Mouse (Mus musculus) frontal cortex, adult (tissue): ENCODE measurements around the gene Bri3.
A peak's percentile ranks its signal among the peaks of the same experiment; 100 is the strongest.

Experiments
- ATAC-seq: cut with Nextera tagmentation; 2 replicates; pipeline ENCODE4 v1.9.2; 2017; ENCODE audit warnings: mild to moderate bottlenecking, moderate library complexity, mixed read lengths; ENCODE audit not compliant: low TSS enrichment

Gene Bri3

DNA sequence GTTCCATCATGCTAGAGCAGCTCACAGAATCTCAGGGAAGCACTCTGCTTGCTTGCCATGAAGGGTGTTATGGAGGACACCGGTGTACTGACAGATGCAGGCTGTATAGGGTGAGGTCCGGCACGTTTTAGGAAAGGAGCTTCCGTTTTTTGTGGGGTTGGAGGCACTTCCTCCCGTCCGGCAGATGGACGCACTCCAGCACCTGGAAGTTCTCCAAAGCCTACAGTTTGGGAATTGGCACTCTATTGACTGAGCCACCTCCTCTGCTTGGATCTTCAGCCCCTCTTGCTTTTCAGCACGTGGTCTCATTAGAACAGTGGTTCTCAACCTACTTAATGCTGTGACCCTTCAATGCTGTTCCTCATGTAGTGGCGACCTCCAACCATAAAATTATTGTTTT, 183.6 kb downstream of the Bri3 start:
- no peak for ATAC-seq

DNA sequence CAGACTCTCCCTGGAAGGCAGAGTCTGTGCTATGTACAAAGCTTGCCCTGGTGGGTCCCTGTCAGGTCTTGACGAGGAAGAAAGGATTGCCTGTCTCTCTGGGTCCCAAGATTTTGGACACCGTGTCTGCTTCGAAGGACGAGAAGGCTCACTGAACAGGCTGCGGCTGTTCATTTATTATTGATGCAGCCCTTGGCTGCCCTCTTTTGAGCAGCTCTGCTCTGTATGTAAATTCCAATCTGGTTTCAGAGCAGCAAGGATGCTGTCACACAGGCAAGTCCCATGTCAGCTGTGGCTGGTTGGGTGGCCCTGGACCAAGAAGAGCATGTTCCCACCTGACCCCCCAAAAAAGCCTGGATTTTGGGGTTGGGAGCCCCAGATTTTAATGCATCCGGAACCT, 187.2 kb downstream of the Bri3 start:
- ATAC-seq, result no peak

DNA sequence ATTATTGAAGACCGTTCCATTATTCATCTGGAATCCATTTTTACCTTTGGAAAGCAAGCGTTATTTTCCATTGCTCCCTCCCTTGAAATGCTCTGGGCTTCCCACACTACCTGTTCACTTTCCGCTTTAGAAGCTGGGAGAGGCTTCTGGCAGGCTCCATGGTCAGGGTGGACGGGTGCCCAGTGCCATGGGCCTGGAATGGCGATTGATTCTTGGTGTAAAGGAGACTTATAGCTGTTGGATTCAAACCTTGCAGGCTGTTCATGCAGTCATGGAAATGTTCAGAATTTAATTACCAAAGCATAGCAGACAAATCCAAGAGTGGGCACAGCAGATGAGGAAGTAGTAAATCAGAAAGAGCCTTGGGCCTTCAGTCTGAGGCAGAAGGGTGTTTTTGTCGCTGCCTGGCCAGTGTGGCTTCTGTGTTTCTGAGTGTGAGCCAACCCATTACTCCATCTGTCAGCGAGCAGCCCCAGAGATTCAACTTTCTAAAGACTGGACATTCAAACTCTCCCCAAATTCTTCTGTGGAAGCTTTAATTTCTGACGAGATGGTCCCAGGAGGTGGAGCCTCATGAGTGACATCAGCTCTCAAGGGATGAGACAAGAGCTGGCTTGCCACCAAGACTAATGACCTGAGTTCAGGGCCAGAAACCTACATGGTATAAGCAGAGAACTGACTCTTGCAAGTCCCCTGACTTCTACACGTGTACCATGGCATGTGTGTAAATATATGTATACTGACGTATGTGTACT, 195.2 kb downstream of the Bri3 start:
- ATAC-seq, result no peak

DNA sequence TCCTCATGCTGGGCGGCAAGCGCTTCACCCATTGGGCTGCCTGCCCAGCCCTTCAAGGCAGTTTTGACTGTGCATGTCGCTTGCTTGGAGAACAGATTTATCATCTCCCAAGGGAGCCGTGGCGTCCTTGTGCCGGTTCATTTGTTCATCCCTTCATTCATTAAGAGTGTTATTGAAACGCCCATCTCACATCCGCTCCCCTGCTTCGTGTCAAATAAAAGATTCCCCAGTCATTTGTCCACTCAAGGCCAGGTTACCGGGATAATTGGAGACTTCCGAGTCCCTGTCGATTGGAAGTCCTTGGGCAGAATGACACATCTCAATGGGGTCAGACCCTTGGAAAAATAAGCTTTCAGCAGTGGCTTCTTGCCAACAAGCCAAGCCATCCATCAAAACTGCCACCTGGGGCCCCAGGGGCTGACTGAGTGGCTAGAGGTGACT, 197.6 kb downstream of the Bri3 start:
- ATAC-seq, result no peak

DNA sequence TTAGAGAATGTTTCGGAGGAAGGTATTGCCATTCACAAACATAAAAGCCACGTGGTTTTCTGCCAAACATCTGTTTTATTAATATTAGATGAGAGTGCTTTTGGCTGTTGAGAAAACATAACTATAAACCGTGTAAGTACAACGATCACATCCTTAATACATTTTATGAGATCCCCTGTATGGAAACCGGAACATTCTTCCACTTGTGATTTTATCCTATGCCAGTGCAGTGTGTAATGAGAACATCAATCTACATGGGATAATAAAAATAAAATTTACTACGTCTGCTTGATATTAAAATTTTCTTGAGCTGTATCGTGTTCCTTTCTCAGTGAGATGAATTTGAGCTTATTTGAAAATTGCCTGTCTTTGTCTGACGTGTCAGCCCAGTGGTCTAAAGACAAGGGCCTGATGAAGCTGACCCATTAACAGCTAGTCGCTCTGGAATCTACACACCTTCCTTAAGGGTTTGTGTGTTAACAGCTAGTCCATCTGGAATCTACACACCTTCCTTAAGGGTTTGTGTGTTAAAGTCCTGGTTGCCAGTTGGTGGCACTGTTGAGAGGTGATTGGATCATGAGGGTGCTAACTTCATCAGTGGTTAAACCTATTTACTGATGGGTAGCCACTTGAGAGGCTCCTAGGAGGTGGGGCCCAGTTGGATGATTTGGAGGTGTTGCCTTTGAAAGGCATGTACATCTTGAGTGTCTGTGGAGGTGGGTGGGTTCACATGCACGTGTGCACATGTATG, 202.4 kb downstream of the Bri3 start:
- no peak for ATAC-seq

DNA sequence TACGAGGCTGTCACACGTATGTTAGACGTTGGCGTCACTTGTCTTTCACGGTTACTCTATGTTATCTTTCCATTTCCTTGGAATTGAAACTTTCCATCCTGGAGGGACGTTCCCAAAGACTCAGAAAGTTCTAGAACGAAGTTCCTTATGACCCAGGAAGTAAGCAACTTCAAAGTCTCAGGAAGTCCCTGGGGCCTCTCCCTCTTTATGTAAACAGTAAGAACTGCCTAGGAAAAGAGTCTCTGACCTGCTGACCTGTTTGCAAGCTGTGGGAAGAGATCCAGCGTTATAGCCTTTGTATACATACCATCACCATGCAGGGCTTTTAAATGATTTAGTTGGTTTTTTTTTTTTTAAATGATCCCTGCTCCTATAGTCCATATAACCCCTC, 203.0 kb downstream of the Bri3 start:
- no peak for ATAC-seq

DNA sequence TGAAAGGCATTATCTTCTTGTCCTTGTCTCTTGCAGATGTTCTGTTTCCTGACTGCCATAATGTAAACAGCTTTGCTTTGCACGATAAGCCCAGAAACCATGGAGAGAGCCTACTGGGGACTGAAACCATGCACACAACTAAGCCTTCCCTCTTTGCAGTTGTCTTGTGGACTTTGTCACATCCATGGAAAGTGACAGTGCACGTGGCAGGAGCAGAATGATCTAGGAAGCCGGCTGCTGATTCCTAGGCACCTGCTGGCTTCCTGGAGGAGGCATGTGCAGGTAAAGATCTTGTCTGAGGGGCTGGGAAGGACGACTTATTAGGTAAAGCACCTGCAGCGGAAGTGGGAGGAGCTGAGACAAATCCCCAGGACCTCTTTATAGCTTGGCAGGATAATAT, 203.7 kb downstream of the Bri3 start:
- ATAC-seq, result no peak

DNA sequence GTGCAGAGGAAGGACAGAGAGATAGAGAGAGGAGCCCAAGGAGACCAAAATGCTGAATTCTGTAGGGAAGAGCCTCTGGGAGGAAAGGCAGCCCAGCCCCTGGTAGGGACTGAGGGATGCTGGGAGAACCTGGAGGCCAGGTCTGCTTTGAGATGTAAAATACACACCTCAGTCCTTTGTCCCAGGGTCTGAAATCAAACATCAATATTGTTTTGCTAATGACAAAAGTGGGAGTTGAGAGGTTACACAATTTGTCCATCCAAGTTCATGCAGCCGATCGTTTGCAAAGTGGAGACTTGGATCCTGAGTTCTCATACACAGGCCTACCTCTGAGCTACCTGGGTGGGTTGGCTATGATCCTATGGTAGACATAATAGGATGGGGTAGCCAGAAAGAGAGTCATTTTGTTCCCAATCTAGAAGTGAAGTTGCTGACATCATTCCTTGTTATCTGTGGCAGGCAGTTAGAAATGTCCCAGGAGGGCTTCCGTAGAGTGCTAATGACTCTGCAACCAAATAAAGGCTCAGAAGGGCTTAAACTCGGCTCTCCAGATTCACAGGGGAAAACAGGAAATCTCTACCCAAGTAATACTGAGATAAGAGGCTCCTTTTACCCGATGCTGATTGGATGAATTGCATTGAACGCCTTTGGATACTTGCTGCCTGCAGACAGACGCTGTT, 208.7 kb downstream of the Bri3 start:
- no peak for ATAC-seq

DNA sequence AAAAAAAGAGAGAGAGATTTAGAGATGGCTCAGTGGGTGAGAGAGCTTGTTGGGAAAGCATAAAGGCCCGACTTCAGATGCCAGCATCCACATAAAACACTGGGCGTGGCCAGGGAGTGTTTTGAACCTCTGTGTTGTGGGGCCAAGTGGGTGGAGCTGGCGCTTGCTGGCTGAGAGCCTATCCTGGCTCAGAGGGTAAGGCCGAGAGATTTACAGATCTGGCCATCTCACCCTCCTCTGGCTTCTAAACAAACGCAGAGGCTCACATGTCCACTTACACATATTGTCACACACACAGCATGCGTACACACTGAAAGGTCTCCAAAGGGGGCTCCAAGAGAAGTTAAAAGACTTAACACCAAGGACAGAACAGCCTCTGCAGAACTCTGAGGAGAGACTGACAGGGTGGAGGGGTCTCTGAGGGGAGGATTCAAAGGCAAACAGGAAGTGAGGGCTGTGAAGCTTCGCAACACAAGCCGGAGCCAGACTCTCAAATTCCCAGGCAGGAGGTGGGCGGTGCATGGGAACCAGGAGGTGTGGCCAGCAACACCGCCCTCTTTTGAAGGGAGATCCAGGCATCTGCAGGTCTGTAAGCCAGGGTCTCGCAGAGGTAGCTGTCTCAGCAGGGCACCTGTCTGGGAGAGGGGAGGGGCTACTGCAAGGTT, 213.5 kb downstream of the Bri3 start:
- no peak for ATAC-seq

DNA sequence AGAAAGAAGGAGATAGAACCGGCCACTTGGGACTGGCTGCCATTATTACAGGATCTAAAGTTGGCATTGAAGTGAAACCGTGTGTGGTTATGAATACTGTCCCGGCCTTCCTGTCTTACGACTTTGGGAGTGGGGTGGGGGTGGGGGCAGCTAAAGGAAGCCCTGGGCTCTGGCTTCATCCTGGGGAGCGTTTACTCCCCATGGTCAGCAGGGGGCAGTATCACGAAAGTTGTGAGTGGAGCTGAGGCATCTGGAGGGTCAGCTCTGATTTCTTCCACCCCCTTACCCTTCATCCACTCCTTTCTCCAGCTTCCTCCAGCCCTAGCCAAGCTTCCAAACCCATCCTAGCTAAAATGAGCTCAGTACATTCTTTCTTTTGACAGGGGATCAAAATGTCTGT, 222.8 kb downstream of the Bri3 start:
- peak; percentile 55; the same call in 1 of the 2 replicates for ATAC-seq

DNA sequence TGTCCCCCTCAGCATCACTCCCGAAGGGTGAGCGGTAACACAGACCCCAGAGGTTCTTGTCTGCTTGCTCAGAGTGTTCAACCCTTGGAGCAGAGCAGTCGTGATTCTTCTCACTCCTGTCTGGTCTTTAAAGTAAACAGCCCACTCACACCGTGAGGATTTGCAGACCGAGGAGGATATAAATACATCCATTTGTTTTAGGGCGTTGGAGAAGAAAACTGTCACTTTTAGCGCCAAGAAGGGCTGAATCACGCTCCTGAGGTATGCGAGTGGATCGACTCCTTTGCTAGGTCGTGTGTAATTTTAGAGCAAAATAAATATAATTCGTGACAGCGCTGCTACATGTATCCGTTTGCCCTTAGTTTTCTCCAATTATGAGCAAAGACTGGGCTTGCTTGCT, 228.8 kb downstream of the Bri3 start:
- peak; percentile 52; the same call in 1 of the 2 replicates for ATAC-seq

DNA sequence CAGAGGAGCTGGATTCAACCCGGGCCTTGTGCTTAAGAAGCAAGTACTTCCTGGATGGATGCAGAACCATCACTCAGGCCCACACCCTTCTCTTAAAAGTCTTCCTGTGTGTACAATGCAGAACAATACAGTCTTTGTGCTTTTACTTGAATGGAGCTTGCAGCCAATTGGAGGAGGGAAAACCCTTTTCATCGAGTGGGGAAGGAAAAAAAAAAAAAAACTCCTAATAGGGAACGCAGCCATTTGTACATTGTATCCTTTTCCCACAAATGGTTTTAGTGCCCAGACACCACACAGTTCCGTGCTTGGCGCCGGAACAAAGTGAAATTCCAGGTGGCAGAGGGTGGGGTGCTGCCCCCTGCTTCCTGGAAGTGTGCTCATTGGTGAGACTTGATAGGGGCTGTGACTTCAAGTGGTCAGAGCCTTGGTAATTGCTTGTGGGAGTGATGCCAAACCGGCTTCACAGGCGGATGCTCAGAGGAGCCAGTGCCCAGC, 235.5 kb downstream of the Bri3 start:
- ATAC-seq, result no peak

DNA sequence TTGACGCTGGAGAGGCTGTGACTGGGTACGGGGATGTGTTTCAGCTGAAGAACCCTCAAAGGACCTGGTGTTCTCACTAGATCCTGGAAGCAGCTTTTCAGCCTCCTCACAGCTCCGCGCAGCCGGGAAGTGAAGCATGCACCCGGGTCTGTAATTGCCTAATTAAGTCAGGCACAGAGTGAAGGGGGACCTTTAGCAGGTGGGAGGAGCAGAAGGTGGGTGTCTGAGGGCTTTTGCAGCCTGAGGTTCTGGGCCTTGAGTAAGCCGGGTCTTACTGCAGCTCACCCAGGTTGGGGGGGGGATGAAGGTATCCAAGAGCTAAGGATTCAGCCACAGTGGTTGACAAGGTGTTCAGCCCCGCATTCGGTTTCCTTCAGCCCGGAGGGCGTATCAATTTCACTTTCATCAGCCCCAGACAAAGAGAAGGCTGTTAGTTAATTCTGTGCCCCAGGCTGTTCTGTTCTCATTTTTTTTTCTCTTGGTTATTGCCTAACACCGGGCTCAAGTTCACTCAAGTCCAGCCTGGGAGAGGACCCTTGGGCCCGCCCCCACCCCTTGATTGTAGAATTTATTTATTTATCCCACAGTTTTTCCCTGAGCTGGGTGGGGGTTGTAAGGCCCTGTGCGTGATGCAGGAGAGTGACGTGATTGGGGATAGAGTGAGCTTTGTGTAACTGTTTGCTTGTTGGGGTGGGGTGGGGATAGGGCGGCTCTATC, 239.6 kb downstream of the Bri3 start:
- no peak for ATAC-seq

DNA sequence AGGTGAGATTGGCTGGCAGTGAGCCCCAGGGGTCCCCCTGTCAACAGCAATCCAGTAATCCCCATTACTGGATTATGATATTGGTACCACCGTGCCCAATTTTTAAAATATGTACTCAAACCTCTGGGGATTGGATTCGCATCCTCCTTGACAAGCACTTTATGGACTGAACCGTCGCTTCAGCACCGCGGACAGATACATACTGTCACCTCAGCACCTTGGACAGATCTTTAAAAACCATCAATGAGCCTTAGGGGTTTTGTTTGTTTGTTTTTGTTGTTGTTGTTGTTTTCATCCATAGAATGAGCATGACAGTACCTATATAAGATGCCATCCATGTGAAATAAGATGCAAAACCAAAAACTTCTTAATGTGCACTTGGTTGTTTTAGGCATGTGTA, 247.1 kb downstream of the Bri3 start:
- ATAC-seq, result no peak
